Mouse (Mus musculus): Measurements from ENCODE around the gene Pycard.

GRCm38 (mm10) chr7:128023565-128023964 is 29.9 kb upstream of the Pycard start:
- no peak for TF ChIP-seq CTCF (IDR thresholded peaks at IDR 0.05; ENCODE audit: control insufficient read depth, insufficient read depth, low read length)
- no peak for TF ChIP-seq POLR2A (IDR thresholded peaks at IDR 0.05; ENCODE audit: borderline replicate concordance, control insufficient read depth, low read depth, low read length)
